Mouse (Mus musculus) urinary bladder, adult 18-20 months (tissue): ENCODE data around the gene Tbxas1.

Experiments used
- DNase-seq, 2 experiments: peaks; one replicate each; pipeline ENCODE4 v3.0.0; 2022; ENCODE audit warnings: low spot score in 2 of 2, mixed read lengths in 2 of 2

Tbxas1 gene

GRCm38 (mm10) chr6:38960367-38960766 is 85.2 kb downstream of the Tbxas1 start:
- DNase-seq: no peak

DNA sequence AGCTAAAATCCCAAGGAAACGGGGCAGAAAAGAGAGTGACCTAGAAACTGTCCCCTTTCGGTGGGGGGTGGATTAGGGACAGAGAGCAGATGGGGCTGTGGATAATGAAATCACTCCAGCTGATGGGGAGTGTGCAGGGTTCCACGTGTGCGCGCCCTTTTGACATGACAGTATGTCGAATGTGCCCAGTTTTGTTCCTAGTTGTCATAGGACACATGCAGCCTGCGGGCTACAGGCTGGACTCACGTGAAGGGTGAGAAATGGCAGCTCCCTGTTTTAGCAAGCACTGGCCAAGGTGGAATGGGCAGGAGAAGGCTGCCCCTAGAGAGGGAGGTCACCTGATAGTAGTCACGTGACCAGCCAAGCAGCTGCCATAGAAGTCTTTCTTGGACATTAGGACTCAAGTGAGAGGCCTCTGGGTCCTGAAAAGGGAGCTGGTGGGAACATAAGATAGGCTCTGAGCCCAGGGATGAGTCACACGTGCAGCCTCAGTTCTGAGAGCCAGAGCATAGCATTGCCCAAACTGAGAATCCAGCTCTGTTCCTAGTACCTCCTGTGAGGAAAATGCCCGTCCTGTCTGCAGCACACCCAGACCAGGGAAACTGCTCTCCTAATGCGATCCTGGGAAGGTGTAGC is 85.7 kb downstream of the Tbxas1 start:
- DNase-seq: peak in 1 of 2 experiments; percentile 36

GRCm38 (mm10) chr6:38961427-38962033 is 86.3 kb downstream of the Tbxas1 start:
- no peak for DNase-seq

DNA sequence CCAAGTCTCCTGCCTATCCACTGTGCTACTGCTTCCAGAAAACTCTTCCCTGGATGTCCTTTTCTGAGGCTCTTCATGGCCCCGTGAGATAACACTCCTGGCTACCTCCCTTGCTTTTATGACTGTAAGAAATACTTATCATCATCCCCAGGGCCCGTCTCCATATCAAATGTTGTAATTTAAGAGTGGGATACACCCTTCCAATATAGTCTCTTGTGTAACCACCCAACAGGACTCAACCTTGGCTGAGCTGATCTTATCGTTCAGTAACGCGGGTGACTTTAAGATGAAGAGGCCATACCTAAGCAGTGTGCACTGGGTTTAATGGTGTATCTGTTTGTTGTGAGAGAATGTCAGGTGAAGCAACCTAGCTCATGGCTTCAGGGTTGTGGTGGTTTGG is 91.6 kb downstream of the Tbxas1 start:
- DNase-seq: no peak

DNA sequence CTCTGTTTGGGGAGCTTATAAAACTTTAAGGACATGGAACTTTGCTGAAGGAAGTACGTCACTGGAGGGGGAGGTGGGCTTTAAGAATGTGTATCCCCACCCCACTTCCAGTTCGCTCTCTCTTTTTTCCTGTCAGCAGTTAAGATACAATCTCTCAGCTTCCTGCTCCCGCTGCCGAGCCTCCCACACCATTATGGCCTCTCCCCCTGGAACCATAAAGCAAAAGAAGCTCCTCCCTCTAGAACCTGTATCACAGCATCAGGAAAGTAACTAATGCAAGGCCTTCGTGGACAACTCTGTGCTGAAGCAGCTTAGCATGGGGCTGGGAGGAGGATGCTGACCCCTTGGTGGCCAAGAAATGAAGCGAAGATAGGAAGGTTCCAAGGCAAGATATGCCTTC is 92.1 kb downstream of the Tbxas1 start:
- no peak for DNase-seq

- DNase-seq: no peak
These were observed 92.8 kb downstream of the Tbxas1 start for GRCm38 (mm10) chr6:38967988-38968387.

- DNase-seq: no peak
These were observed 94.9 kb downstream of the Tbxas1 start for GRCm38 (mm10) chr6:38969944-38970740.

DNA sequence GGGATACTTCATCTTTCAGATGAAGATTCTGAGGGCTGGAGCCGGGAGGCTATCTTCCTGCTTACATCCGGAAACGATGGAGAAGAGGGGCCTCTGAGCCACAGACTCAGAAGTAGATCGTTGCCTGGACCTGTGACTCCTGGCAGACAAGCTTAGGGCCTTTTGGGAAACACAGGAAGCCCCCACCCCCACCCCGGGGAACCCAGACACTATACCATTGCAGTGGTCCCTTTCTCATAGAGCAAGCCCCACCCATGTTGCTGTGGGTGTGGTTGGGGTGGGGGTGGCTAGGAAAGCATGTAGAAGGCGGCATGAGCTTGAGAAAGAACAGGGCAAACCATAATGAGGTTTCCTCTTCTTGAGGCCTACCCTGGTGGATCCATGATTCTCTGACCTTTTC is 95.6 kb downstream of the Tbxas1 start:
- DNase-seq: no peak

DNA sequence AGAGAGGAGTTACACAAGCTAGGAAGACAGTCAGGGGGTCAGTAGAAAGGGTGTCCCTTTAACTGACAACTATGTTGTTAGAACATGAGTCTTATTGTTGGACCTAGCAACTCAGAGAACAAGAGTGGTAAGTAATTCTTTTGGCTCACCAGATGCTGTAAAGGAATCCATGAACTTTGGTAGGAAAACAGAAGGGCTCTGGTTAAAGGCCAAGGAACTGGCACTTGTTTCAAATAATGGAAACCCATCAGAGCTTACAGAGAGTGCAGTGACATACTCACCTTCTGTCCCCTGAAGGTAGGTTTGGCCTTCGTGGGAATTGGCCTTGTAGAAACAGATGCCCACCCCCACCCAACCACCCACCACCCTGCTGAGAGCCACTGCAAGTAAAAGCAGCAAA is 97.6 kb downstream of the Tbxas1 start:
- DNase-seq: no peak

DNA sequence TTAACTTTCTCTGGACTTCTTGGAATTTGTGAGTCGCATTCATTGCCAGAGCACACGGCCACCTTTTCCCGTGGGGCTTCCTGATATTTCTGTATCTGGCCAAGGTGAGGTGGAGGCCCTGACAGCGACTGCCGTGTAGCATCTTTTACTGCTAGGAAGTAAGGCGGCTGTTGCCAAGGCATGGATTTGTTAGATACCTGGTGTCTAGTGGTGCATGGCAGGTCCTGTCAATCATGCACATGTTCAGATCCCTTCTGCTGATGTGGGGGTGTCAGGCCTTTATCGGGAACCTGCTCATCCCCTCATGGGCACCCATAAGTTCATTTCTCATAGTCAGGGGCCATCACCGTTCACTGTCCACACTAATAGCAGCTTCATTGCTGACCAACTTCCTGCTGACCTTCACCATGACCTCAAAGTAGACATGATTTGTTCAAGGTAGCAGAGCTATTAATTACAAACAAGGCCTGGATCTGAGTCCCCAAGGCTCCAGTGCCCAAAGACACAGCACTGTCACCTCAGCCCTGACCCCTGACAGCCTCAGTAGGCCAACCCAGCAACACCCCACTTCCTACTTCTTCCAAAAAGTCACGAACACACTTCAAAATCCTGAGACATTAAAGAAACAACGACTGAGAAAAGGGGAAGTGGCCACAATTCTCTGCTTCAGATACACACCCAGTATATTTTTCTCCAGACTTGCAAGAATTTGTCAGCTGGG is 98.4 kb downstream of the Tbxas1 start:
- DNase-seq: no peak

- no peak for DNase-seq
These were observed 98.9 kb downstream of the Tbxas1 start for GRCm38 (mm10) chr6:38974162-38974525.

- no peak for DNase-seq
These were observed 99.5 kb downstream of the Tbxas1 start for GRCm38 (mm10) chr6:38974536-38975268.

DNA sequence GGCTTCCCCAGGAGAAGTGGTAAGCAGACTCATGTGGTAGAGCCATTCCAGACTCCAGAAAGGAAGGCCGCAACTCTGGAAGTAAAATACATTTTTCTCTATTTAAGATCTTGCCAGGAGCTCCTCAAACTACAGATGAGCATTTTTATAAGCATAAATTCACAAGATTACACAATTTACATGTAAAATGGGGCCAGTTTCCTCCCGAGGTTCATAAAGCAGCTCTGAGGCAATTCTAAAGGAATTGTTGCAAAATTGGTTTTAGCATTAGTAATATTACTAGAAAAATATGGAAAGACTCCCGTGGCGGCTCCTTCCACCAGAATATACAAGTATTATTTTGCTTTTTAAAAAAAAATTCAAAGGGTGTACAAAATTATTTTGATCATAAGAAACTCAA is 100.7 kb downstream of the Tbxas1 start:
- no peak for DNase-seq

- DNase-seq: no peak
These were observed 101.2 kb downstream of the Tbxas1 start for GRCm38 (mm10) chr6:38976355-38976754.

GRCm38 (mm10) chr6:38980921-38981715 is 105.9 kb downstream of the Tbxas1 start:
- no peak for DNase-seq

- DNase-seq: no peak
These were observed 106.9 kb downstream of the Tbxas1 start for GRCm38 (mm10) chr6:38982071-38982470.

- no peak for DNase-seq
These were observed 107.5 kb downstream of the Tbxas1 start for GRCm38 (mm10) chr6:38982656-38983055.

DNA sequence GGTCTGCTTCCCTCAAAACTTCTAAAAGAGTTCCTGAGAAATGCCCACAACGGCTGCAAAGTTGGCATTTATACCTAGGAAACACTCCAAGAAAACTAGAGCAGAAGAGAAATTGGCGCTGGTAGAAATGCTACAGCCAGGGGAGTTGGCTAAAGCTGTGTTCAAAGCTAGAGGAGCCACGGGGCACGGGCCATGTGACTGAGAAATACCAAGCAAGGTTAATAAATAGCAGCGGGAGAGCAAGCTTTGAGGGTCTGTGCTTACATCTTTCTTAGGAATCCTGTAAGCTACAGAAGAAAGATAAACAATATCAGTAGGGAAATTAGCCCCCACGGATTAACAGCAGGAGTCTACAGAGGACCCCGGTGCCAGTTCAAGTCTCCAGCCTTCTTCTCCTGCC is 107.9 kb downstream of the Tbxas1 start:
- DNase-seq: no peak

DNA sequence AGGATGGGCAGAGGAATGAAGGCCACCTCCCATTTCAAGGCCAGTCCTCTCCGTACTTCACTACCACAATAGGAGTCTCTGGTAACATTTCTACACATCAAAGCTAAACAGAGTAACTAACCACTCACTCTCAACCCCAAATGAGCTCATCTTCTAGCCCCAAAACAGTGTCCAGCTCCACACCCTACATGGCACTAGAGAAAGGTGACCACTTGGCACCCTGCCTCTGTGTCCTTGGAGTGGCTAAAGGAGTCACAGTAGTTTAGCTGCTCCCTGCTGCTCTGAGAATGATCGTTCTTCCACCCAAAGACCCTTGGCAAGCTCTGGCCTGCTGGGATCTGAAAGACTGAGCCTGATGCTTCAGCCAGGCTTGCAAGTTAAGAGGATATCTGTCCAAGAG is 109.4 kb downstream of the Tbxas1 start:
- DNase-seq: no peak

- DNase-seq: no peak
These were observed 111.4 kb downstream of the Tbxas1 start for GRCm38 (mm10) chr6:38986641-38987040.

DNA sequence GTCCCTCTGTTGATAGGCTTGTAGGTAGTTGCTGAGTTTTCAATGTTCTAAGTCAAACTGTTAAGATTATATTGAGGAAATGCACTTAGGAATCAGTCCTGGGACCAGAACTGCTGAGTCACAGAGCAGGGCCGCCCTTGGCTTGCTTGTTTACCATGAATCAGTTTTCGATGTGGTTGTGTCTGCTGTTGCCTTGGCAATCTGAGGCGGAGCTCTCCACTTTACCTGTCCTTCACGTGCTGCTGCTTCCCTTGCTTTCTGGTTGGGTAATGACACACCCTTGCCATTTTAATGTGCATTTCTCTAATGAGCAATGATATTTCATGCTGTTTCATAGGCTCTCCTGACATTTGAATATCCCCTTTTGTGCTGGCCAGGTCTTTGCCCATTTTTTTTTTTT is 116.8 kb downstream of the Tbxas1 start:
- DNase-seq: peak in 1 of 2 experiments; percentile 27
